Mouse (Mus musculus): ENCODE results near the gene Ap1g2.
A peak's percentile ranks its signal among the peaks of the same experiment; 100 is the strongest.

Gene Ap1g2

DNA sequence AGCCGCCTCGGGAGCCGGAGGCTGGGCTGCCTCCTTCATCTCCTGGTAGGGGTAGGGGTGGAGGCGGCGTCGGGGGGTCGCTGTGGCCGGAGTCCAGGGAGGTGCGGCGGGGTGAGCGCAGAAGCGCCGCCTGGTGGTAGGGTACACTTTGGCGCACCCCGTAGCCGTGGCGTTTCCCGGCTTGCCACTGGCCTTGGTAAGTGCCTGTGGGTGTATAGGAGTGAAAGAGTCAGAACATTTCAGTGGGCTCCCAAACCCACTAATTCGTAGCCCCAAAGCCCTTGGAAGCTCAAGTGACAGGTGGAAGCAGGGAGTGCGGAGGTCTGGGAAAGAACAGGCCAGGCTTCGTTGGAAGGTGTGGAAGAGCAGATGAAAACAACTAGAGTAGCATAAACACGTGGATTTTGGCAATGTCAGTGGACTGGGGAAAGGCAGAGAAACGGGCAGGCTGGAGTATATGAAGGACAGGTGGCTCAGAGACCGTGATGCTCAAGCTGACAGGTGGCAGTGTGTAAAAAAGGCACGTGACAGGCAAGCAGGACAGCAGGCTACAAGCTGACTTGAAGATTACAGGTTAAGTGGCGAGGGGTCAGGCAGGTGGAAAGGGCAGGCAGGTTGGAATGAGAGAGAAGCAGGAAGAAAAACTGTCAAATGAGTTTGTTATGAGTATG lies 7.7 kb upstream of the Ap1g2 start:
- DNase-seq (ENCODE audit: low spot score): peak; percentile 11

DNA sequence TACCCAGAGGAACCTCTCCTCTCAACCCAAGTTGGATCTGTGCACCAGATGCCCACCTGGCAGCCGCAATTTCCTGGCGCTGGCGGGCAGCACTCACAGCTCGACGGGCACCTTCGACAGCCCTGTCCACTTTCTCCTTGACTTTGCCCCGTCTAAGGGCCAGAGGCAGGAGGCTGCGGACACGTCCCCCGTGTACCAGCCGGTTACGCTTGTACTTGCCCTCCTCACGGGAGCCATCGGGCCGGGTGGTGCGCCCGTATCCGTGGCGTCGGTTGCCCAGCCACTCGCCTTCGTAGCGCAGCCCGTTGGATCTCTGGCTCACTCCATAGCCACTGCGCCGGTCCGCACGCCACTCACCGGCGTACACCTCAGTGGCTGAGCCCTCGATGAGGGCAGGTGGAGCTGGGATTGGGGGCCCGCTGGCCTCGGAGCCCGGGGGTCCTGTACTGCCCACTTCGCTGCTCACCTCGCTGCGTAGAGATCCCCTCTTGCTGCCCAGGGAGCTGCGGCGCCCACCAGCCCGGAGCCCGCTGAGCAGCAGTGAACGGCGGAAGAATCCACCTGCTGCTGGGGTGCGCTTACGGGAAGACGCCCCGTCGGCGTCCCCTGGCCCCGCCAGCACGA lies 7.1 kb upstream of the Ap1g2 start:
- no peak for DNase-seq (ENCODE audit: low spot score)

DNA sequence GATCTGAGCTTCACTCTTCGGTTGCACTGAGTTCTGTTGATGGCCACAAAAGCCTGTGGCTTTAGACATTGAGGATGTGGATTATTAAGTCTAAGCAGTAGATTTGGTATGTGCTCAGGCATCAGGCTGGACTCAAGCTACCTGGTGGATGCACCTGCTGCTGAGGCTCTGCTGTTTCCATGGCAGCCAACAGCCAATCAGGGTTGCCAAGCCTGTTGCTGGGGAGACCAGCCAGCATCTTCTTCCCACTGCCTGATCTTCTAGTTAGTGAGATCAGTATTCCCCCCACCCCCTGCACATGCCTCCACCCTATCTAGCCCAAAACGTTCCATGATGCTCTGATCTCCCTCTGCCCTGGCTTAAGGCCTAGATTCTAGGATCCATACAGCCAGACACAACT lies 5.3 kb upstream of the Ap1g2 start:
- no peak for DNase-seq (ENCODE audit: low spot score)

DNA sequence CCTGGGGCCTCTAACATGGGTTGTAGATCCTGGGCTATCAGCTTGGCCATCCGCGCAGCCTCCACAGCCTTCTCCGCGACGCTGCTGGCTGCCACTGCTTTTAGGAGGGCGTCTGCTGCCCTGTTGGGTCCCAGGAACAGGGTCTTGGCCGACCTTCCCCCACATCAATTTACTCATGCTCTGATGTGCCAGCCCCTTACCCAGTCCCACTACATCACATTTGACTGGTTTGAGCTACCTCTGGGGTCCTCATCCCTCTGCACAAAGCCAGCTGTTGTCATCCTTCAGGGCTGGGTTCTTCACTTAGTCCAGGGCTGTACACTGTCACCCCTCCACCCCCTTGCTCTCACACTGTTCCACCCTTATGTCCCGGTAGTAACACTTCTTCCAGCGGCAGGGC lies 3.7 kb upstream of the Ap1g2 start:
- DNase-seq (ENCODE audit: low spot score): no peak

DNA sequence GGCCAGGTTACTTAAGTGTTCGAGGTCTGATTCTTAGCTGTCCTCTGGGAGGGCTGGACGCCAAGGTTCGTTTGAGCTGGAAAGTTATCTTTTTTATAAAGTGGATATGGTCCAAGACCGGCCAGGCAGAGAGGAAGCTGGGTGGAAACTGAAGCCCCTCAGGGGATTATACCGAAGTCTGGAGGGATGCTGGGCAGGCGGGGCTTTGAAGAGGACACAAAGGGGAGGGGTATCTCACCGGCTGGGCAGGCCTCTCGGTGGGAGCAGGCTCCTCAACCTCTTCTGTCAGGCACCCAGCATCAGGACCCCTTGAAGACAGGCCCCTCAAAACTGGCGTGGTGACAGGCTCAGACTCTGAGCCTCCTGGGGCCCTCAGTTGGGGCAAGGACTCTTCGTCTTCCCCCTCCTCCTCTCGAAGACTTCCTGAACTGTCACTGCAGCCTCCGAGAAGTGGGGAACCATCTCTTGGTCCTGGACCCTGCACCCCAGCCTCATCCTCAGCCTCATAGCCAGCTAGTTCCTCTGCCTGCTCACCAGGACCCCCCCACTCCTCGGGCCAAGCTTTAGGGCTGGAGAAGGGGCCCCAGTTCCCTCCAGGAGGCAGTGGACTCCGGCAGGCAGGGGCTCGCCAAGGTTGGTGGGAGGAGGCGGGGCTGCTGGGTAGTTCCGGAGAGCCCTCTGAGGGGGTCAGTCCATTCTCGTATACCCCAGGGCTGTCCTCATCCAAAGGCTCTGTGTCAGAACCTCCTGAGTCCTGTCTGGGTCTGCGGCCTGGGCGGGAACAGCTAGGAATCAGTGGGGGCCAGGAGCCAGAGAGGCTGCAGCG lies 2.9 kb upstream of the Ap1g2 start:
- DNase-seq (ENCODE audit: low spot score): no peak

DNA sequence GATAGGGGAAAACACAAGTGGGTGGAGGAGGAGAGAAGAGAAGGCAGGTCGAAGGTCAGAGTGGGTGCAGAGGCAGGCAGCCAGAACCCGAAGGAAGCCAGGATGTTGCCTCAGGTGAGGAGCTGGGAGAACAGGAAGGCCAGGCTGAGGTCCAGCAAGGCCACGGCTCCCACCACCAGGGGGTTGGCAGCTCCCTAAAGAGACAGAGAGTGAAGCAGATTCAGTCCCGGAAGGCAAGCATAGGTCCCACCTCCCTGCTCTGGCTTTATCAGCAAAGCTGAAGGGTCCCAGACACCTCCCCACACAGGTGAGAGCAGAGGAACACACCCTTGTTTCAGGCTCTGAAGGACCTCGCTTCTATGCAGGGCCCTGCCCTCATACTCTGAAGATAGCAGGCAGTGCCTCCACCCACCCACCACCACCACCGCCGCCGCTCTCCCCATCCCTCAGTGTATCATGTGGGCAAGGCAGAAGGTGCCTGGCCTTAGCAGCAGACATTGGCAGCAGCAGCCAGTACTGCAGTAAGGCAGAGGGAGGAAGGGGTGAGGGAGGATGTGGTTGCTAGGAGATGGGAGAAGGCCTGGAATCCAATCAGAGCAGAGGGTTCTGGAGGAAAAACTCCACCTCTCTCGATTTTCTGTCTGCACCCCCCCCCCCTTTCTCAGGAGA lies 1.9 kb upstream of the Ap1g2 start:
- no peak for DNase-seq (ENCODE audit: low spot score)

DNA sequence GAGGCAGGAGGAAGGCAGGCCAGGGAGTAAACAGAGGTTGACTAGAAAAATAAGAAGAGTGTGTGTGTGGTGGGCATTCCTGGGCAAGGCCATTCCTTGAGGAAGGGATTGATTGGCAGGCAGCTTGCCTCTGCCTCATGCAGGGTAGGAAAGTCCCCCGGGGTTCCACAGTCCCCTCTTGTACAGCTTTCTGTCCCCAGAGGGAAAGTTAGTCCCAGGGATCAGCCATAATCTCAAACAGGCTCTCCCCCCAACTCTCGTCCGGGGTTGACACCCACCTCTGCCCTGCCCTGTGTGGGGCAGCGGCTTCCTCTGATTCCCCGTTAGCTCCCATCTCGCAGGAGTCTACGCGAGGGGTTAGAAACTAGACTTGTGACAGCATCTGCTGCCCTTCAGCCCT lies 597 bp upstream of the Ap1g2 start:
- no peak for DNase-seq (ENCODE audit: low spot score)

DNA sequence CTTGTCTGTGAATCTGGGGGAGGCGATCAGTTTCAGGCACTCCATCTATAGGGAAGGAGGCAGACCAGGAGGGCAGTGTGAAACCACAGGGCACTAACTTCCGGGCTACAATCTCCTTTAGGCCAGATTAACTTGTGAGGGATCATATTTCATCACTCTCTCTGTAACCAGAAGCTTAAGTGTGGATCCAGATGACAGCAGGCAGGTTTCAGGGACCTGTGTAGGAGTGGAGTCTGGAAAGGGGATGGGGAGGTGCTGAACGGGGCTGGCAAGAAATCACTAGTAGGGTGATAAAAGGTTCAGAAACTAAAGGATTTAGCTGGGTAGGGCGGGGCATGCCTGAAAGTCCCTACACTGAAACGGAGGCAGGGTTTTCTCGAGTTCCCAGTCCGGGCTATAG lies 1.0 kb downstream of the Ap1g2 start:
- no peak for DNase-seq (ENCODE audit: low spot score)

DNA sequence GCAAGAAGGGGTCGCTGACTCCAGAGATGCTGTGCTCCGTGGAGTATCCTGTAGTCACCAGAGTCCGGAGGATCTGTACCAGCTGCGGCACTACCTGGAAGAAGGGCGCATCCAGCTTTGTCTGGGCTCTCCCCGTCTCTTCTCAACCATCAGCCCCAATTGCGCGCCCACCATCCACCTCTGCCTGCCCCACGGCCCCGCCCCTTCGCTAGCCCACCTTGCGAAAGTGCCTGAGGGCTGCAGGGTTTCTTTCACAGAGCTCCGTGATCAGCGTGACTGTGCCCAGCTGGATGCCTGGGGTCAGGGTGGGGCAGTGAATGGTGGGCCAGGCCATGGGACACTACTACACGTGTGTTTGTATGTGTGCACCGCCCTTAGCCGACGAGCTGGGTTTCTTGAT lies 2.0 kb downstream of the Ap1g2 start:
- DNase-seq (ENCODE audit: low spot score): no peak

DNA sequence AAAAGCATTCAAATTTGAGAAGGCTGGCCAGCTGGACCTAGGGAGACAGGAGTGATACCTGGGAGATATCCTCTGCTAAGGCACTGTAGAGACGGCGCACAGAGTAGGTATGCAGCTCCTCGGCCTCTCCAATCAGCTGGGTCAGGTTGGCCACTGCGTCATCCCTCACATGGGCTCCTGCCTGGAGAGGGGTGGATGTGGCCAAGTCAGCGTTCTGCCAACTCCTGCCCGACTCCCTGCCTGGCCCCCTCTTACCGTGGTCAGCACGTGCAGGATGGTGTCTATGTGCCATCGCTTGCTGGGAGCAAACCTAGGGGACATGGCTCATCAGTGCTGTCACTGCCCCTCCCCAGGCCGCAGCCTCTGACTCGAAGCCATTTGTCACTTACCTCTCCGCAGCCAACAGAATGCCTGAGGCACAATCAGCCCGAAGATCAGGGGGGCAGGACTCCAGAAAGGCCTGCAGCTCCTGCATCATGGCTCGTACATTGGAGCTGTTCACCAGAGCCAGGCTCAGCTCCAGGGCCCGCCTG lies 4.1 kb downstream of the Ap1g2 start:
- DNase-seq (ENCODE audit: low spot score): no peak

DNA sequence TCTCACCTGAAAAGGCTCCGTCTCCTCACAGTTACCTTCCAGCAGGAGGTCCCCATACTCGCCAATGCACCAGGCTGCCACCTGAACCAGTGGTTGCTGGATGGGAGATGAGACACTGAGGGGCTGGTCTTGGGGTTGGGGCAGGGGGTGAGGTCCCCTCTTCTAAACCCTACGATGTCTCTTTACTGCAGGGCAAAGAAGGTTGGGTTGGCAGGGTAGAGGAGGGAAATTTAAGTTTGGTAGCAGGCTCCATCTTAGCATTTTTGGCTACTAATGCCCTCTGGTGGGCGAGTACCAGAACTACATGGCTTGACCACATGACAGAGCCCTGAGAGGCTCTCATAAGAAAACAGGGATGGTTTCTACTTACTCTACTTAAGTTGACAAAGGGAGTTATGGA lies 4.8 kb downstream of the Ap1g2 start:
- no peak for DNase-seq (ENCODE audit: low spot score)

DNA sequence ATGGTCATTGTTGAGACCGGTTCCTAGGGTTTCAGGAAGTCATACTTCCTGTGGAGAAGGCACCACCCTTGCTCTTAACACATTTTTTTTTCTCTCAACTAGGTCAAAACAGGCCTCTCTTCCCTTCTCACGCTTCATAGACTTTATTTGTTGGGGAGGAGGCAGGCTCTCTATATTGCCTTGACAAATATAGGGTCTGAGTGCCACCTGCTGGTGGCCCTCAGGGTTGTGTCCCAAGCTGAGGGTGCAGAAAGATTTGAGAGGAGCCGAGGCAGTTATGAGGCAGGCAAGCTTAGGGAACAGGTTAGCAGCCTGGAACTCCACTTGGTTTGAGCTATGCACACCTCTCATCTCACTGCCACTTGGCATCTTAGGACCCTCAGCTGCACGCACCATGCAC lies 8.3 kb downstream of the Ap1g2 start:
- no peak for DNase-seq (ENCODE audit: low spot score)

DNA sequence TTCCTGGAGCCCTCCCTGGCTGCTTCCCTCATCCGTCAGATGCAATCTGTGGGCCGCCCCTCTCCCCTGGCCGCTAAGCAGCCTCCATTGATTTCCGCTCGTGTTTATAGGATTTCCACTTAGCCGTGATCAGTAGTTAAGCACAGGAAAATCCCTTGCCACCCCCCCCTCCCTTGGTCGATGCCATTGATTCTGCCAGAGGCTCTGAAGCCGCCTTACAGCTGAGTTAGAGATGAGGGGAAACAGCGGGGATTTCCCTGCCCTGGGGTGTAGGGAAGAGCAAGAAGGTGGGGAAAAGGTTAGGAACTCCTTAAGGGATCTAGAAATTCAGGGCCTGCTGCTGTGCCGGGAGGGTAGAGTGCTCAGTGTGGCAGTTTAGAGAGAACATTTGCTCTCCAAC lies 8.7 kb downstream of the Ap1g2 start:
- DNase-seq (ENCODE audit: low spot score): no peak

DNA sequence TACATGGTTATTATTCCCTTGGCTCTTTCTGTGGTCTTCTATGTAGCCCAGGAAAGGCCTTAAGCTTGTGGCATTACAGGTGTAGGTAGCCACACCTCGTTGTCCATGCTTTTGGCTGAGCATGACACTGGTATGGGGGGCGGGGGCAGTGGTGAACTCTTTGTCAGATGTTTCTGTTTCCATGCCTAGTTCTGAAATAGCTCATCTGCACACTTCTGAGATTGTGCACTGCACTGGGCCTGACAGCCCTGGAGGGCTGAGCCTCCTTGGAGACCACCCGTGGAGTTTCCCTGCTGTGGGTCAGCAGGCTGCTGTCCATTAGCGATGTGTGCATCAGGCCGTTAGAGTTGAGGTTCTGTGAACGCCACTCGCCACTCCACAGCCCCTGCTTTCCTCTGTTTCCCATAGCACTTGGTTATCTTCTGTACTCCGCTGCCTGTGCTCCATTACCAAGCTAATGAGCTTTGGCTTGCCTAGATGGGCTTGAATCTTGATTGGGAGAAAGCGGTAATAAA lies 9.8 kb downstream of the Ap1g2 start:
- no peak for DNase-seq (ENCODE audit: low spot score)

DNA sequence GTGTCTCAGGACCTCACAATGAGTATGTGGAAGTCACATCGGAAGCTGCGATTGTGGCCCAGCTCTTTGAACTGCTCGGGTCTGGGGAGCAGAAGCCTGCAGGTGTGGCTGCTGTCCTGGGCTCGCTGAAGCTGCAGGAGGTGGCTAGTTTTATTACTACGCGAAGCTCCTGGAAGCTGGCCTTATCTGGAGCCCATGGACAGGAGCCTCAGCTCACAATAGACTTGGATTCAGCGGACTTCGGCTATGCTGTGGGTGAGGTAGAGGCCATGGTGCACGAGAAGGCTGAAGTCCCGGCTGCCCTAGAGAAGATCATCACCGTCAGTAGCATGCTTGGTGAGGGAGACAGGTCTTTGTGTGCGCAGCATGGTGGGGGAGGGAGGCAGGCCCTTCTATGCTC lies 10.7 kb downstream of the Ap1g2 start:
- DNase-seq (ENCODE audit: low spot score): no peak

DNA sequence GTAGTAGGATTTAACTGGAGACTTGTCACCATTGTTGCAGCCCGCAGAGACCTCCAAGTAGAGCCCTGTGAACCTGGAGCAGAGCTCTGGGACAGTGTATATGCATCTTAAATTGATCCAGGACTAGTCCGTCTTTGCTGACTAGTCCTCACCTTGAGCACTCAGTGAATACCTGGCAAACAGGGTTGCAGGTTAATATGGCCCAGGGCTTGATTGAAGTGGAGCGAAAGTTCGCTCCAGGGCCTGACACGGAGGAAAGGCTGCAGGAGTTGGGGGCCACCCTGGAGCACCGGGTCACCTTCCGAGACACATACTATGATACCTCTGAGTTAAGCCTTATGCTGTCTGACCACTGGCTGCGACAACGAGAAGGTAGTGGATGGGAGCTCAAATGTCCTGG lies 11.1 kb downstream of the Ap1g2 start:
- no peak for DNase-seq (ENCODE audit: low spot score)

DNA sequence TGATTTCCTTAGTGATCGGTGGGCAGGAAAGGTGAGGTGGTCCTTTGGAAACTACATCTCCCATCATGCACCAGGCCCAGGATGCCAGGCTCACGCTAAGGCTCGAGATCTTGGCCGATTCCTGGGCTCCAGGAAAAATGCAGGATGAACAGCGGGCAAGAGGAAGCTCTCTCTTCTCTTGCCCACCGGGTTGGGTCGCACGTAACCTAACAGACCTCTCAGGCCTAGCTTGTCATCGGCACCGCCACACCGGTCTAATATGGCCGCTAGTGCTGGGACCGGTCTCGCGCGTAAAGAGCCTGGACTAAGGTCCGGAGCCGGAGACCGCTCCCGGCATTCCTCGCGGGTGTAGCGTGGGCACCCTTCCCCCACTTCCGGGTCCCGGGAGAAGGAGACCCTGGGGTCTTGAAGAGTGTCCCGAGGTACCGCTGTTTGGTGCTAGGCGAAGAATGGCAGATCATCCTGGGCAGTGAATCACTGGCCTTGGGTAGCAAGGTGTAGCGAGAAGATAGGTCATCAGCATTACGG lies 11.6 kb downstream of the Ap1g2 start, which contains the start of gene Thtpa:
Gene Thtpa (plus strand): TSS at position 81 of the 528 bp plus-strand sequence.
- DNase-seq (ENCODE audit: low spot score): no peak

DNA sequence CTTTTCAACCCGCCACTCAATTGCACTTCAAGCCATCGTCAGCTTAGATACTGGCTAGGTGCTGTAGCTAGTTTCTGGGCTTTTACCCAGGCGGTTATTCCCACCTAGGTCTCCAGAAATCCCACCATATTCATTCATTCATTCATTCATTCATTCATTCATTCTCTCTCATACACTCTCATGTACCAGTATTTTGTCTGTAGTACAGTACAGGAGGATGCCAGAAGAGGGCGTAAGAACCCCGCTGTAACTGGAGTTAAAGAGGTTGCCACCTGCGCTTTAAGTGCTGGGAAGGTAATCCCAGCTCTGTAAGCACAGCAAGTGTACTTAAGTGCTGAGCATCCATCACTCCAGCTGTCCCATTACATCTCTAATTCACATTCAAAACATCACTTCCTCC lies 12.5 kb downstream of the Ap1g2 start:
- DNase-seq (ENCODE audit: low spot score): no peak

DNA sequence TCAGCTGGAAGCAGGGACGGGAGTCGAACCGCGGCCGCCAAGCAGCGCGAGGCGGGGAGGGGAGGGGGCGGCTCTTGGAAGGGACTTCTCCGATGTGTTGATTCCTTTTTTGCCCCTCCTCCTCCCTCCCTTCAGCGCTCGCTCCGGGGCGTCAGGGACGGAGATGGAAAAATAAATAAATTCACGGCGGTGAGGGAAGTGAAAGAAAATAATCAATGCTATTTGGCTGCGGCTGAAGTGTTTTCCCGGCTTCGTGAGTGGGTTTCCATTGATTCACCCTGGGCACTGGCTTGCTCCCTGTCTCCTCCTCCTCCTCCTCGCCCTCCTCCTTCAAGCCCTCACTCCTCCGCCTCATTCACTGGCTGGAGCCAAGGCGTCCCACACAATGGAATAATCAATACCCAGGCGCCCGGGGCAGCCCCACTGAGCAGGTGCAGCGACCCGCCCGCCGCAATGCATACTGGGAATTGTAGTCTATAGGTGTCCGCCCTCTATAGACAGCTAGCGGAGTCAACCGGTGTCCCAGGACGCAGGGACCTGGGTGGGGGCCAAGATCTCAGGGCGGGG lies 14.3 kb downstream of the Ap1g2 start, which contains the start of gene Zfhx2:
Gene Zfhx2 (minus strand): TSS at position 314 of the 567 bp plus-strand sequence.
- DNase-seq (ENCODE audit: low spot score): peak; percentile 57

DNA sequence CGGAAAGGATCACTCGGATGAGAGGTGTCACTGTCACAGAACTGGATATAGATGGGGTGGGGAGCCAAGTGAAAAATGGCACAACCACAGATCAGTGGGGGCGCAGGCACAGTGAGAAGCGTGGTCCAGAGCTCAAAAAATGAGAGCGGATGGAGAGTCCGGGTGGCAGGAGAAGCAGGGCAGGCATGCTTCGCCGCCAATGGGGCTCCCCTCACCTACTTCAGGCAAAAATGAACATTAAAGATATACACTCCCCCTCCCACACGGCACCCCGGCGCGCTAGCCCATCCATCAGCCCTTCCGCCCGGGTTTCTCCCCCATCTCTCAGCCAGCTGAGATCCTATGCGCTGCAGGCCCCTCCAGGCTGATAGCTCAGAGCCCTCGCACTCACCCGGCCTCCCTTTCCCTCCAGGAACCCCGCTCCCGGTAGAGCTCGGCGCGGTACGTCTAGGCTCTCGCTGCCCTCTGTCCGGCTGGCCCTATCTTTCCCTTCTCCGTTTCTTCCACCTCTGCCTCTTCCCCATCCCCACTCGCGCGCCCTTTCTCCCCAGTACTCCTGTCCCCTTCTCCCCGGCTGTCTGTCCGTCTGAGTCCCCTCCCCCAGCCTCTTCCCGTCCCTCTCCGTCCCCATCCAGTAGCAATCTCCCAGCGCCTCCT lies 15.1 kb downstream of the Ap1g2 start:
- DNase-seq (ENCODE audit: low spot score): no peak

Data from urinary bladder, postnatal 10 days (tissue).